Mouse (Mus musculus) C2C12 (cell line): ENCODE measurements around the gene Stx7.

Experiments
- CEBPB ChIP-seq: IDR thresholded peaks from one replicate; pipeline ENCODE4 v1.6.1; 2011; ENCODE audit warnings: low read depth, mild to moderate bottlenecking, control low read depth, moderate library complexity
- CTCF ChIP-seq: IDR thresholded peaks from one replicate; pipeline ENCODE4 v1.5.1; 2011; ENCODE audit not compliant: control insufficient read depth, insufficient read depth, insufficient read length
- FOSL1 ChIP-seq: IDR thresholded peaks from one replicate; pipeline ENCODE4 v1.8.0; 2011; ENCODE audit warnings: mild to moderate bottlenecking, low read length; ENCODE audit not compliant: poor library complexity, insufficient read depth, severe bottlenecking
- MAX ChIP-seq: IDR thresholded peaks from one replicate; pipeline ENCODE4 v1.6.1; 2011; ENCODE audit warnings: mild to moderate bottlenecking, control low read depth
- MYOD1 ChIP-seq: IDR thresholded peaks from one replicate; pipeline ENCODE4 v1.6.1; 2011; ENCODE audit warnings: low read depth; ENCODE audit not compliant: control insufficient read depth, insufficient read length
- MYOG ChIP-seq: IDR thresholded peaks from one replicate; pipeline ENCODE4 v1.6.1; 2011; ENCODE audit not compliant: control insufficient read depth, insufficient read length; ENCODE audit errors: extremely low read depth
- USF1 ChIP-seq: IDR thresholded peaks from one replicate; pipeline ENCODE4 v1.6.1; 2011; ENCODE audit warnings: low read depth, mild to moderate bottlenecking, control low read depth, moderate library complexity

GRCm38 (mm10) chr10:24159575-24159974 lies 10.5 kb downstream of the Stx7 start:
- no peak for TF ChIP-seq MYOG
- TF ChIP-seq USF1, result no peak
- no peak for TF ChIP-seq CTCF
- TF ChIP-seq MYOD1, result no peak
- TF ChIP-seq FOSL1, result no peak
- no peak for TF ChIP-seq MAX
- no peak for TF ChIP-seq CEBPB
